Mouse (Mus musculus) olfactory bulb, adult 2 months (tissue): ENCODE results near the gene Ccdc157.

Experiments used
- CTCF ChIP-seq: fragments of 200-500 bp; IDR thresholded peaks from 2 replicates; pipeline ENCODE4 v1.5.1; 2012; ENCODE audit warnings: low read depth, mild to moderate bottlenecking, low read length, moderate library complexity; ENCODE audit not compliant: insufficient read depth
- POLR2A ChIP-seq: fragments of 200-500 bp; IDR thresholded peaks from 2 replicates; pipeline ENCODE4 v1.6.1; 2012; ENCODE audit warnings: mild to moderate bottlenecking, low read depth, low read length, moderate library complexity; ENCODE audit not compliant: insufficient read depth

GRCm38 (mm10) chr11:4149886-4150285 lies 10.2 kb downstream of the Ccdc157 start:
- TF ChIP-seq CTCF = no peak
- TF ChIP-seq POLR2A = no peak
